Mouse (Mus musculus) lung, adult 2 months (tissue): ENCODE data around the gene Ptk6.

Experiments used
- CTCF ChIP-seq: fragments of 200-500 bp; IDR thresholded peaks from 2 replicates; pipeline ENCODE4 v1.5.1; 2011; ENCODE audit warnings: mild to moderate bottlenecking, low read length, control low read depth; ENCODE audit not compliant: insufficient read depth
- POLR2A ChIP-seq: fragments of 200-500 bp; IDR thresholded peaks from 2 replicates; pipeline ENCODE4 v1.6.1; 2011; ENCODE audit warnings: low read depth, mild to moderate bottlenecking, control low read depth, low read length, borderline replicate concordance; ENCODE audit errors: extremely low read depth

DNA sequence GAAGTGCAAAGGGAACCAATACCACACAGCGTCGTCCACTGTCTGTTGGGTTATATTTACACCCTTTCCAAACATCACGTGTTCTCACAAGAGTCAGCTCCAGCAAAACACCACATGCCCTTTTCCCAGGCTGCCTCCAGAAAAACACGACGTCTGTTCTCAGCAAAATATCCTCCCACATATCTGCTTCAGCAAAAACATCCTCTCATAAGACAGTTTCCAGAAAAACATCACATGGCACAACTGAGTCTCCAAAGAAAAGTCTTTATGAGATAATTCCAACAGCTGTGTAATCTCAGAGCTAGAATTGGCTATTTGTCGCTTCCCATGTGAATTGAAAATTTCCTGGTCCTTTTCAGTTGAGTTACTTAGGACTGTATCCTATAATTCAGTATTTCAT, 21.7 kb downstream of the Ptk6 start:
- TF ChIP-seq POLR2A: no peak
- TF ChIP-seq CTCF: no peak
